Mouse (Mus musculus) heart, postnatal 4 days (tissue): ENCODE measurements around the gene Efna3. TPM values are rescaled to one million over a fixed set of nuclear protein-coding genes. Genes with fewer than 3 reads are reported as not detected.
A peak's percentile ranks its signal among the peaks of the same experiment; 100 is the strongest.

Source experiments
- DNase-seq: peaks from one replicate; pipeline ENCODE4 v3.0.0; 2021
- total RNA-seq, 2 experiments: library from RNA; stranded (reverse); gene quantifications; 2 replicates each; pipeline ENCODE4 v1.2.3; 2021

The Efna3 gene
- total RNA-seq, 2 experiments from 2014 or later = 0.26 TPM; not detected in 1

GRCm38 (mm10) chr3:89284261-89284660 is 38.5 kb downstream of the Efna3 start:
- DNase-seq = no peak

- DNase-seq = no peak
Measured at GRCm38 (mm10) chr3:89282291-89282643, 40.5 kb downstream of the Efna3 start.

GRCm38 (mm10) chr3:89281579-89282290 is 41.0 kb downstream of the Efna3 start:
- peak; percentile 92 for DNase-seq

GRCm38 (mm10) chr3:89280606-89281511 is 41.9 kb downstream of the Efna3 start, which contains the start of gene Efna1:
Gene Efna1 (minus strand): TSS chr3:89281142.
- peak; percentile 68 for DNase-seq

GRCm38 (mm10) chr3:89280050-89280605 is 42.6 kb downstream of the Efna3 start:
- DNase-seq = no peak

GRCm38 (mm10) chr3:89279153-89279890 is 43.4 kb downstream of the Efna3 start:
- peak; percentile 89 for DNase-seq

- DNase-seq = no peak
Measured at GRCm38 (mm10) chr3:89278643-89279042, 44.1 kb downstream of the Efna3 start.

- peak; percentile 67 for DNase-seq
Measured at GRCm38 (mm10) chr3:89278107-89278506, 44.7 kb downstream of the Efna3 start.

- DNase-seq = peak; percentile 65
Measured at GRCm38 (mm10) chr3:89277281-89278021, 45.3 kb downstream of the Efna3 start.

GRCm38 (mm10) chr3:89276061-89276460 is 46.7 kb downstream of the Efna3 start:
- DNase-seq = no peak

- peak; percentile 60 for DNase-seq
Measured at GRCm38 (mm10) chr3:89271760-89272159, 51.0 kb downstream of the Efna3 start.

- peak; percentile 70 for DNase-seq
Measured at GRCm38 (mm10) chr3:89270891-89271290, 51.9 kb downstream of the Efna3 start.

- peak; percentile 93 for DNase-seq
Measured at GRCm38 (mm10) chr3:89270051-89270755, 52.6 kb downstream of the Efna3 start, which contains the start of gene Slc50a1. Gene Slc50a1 (minus strand): TSS chr3:89270570.

GRCm38 (mm10) chr3:89268916-89269315 is 53.8 kb downstream of the Efna3 start:
- DNase-seq = no peak

- peak; percentile 76 for DNase-seq
Measured at GRCm38 (mm10) chr3:89266439-89266893, 56.3 kb downstream of the Efna3 start.

Other genes starting within 250 kb of the Efna3 start
- 10 to 100 TPM; 12.3 to 12.5 TPM for gene Rusc1, start 229.7 kb downstream of the Efna3 start, total RNA-seq
- not detected for gene Gm43738, start 221.9 kb downstream of the Efna3 start, total RNA-seq
- gene Fdps, start 221.0 kb downstream of the Efna3 start, total RNA-seq = 10 to 100 TPM; 54.5 to 58.7 TPM
- not detected for gene Pklr, start 186.8 kb downstream of the Efna3 start, total RNA-seq
- 1 to 10 TPM in 1 of 2 experiments, under 1 TPM in 1; 0.86 to 1.1 TPM for gene Hcn3, start 162.8 kb downstream of the Efna3 start, total RNA-seq
- gene Clk2, start 158.2 kb downstream of the Efna3 start, total RNA-seq = 10 to 100 TPM; 30.3 to 32.1 TPM
- 10 to 100 TPM; 46.7 to 47.3 TPM for gene Scamp3, start 145.5 kb downstream of the Efna3 start, total RNA-seq
- gene Fam189b, start 139.8 kb downstream of the Efna3 start, total RNA-seq = 1 to 10 TPM; 8.8 to 9.0 TPM
- 10 to 100 TPM; 19.7 to 21.8 TPM for gene Gba, start 120.0 kb downstream of the Efna3 start, total RNA-seq
- 10 to 100 TPM; 25.0 to 34.5 TPM for gene Thbs3, start 107.8 kb downstream of the Efna3 start, total RNA-seq
- gene Mtx1, start 95.9 kb downstream of the Efna3 start, total RNA-seq = 10 to 100 TPM; 62.9 to 67.2 TPM
- gene Muc1, start 93.9 kb downstream of the Efna3 start, total RNA-seq = under 1 TPM; 0.61 to 0.74 TPM
- 100 to 1,000 TPM; 100 to 104 TPM for gene Krtcap2, start 77.0 kb downstream of the Efna3 start, total RNA-seq
- 1 to 10 TPM; 1.3 to 1.6 TPM for gene Trim46, start 76.7 kb downstream of the Efna3 start, total RNA-seq
- 10 to 100 TPM; 51.6 to 61.0 TPM for gene Dpm3, start 63.6 kb downstream of the Efna3 start, total RNA-seq
- 10 to 100 TPM; 24.9 to 28.0 TPM for gene Slc50a1, start 52.4 kb downstream of the Efna3 start, total RNA-seq
- gene Efna1, start 41.8 kb downstream of the Efna3 start, total RNA-seq = 10 to 100 TPM; 37.9 to 42.0 TPM
- 1 to 10 TPM; 3.1 to 3.7 TPM for gene Efna4, start 15.1 kb upstream of the Efna3 start, total RNA-seq
- gene Adam15, start 27.0 kb upstream of the Efna3 start, total RNA-seq = 10 to 100 TPM; 93.6 to 95.2 TPM
- under 1 TPM; 0.14 to 0.23 TPM for gene Dcst2, start 39.0 kb upstream of the Efna3 start, total RNA-seq
- gene Dcst1, start 42.3 kb upstream of the Efna3 start, total RNA-seq = under 1 TPM; 0.21 to 0.72 TPM
- gene Zbtb7b, start 71.8 kb upstream of the Efna3 start, total RNA-seq = 10 to 100 TPM; 13.8 to 15.1 TPM
- under 1 TPM in 1 of 2 experiments, not detected in 1; 0.68 TPM for gene Lenep, start 79.8 kb upstream of the Efna3 start, total RNA-seq
- 10 to 100 TPM; 30.7 to 33.0 TPM for gene Flad1, start 88.9 kb upstream of the Efna3 start, total RNA-seq
- gene Cks1b, start 95.4 kb upstream of the Efna3 start, total RNA-seq = 10 to 100 TPM; 62.8 to 64.3 TPM
- gene Shc1, start 95.5 kb upstream of the Efna3 start, total RNA-seq = 10 to 100 TPM; 68.8 to 69.2 TPM
- gene Pygo2, start 107.2 kb upstream of the Efna3 start, total RNA-seq = 10 to 100 TPM; 20.3 to 22.1 TPM
- 10 to 100 TPM; 66.0 to 73.8 TPM for gene Pbxip1, start 113.7 kb upstream of the Efna3 start, total RNA-seq
- 10 to 100 TPM; 11.3 to 13.3 TPM for gene Pmvk, start 131.6 kb upstream of the Efna3 start, total RNA-seq
- 1 to 10 TPM; 4.3 to 4.8 TPM for gene Kcnn3, start 197.2 kb upstream of the Efna3 start, total RNA-seq